Mouse (Mus musculus) midbrain, embryonic 14.5 days (tissue): ENCODE results near the gene Pax5. TPM values are rescaled to one million over a fixed set of nuclear protein-coding genes. Genes with fewer than 3 reads are reported as not detected.

Experiments
- ATAC-seq: fragments of 200-750 bp; cut with Nextera tagmentation; 2 replicates; pipeline ENCODE4 v1.8.0; 2017; ENCODE audit warnings: moderate number of reproducible peaks, moderate library complexity; ENCODE audit not compliant: low FRiP score, low TSS enrichment
- DNase-seq: peaks from one replicate; pipeline ENCODE4 v3.0.0-alpha.2; 2015
- H3K27ac ChIP-seq: fragments of 300-500 bp; sonication (generic); replicated peaks from 2 replicates; pipeline ENCODE4 v1.5.1; 2014; ENCODE audit warnings: mild to moderate bottlenecking, low read depth, low read length, moderate library complexity
- H3K27me3 ChIP-seq: fragments of 300-500 bp; sonication (generic); 2 replicates; pipeline ENCODE4 v1.6.1; 2014; ENCODE audit warnings: low read length, control low read depth, mixed read lengths; ENCODE audit not compliant: control insufficient read depth, insufficient read depth
- H3K36me3 ChIP-seq: fragments of 300-500 bp; sonication (generic); 2 replicates; pipeline ENCODE4 v1.6.1; 2014; ENCODE audit warnings: low read length, control low read depth; ENCODE audit not compliant: control insufficient read depth, insufficient read depth
- H3K4me1 ChIP-seq: fragments of 300-500 bp; sonication (generic); 2 replicates; pipeline ENCODE4 v1.6.1; 2014; ENCODE audit warnings: mild to moderate bottlenecking, antibody characterized with exemption, low read length, control low read depth; ENCODE audit not compliant: control insufficient read depth, insufficient read depth
- H3K4me2 ChIP-seq: fragments of 300-500 bp; sonication (generic); 2 replicates; pipeline ENCODE4 v1.6.1; 2014; ENCODE audit warnings: mild to moderate bottlenecking, low read length, moderate library complexity
- H3K4me3 ChIP-seq: fragments of 300-500 bp; sonication (generic); replicated peaks from 2 replicates; pipeline ENCODE4 v1.5.1; 2014; ENCODE audit warnings: low read depth, low read length
- H3K9ac ChIP-seq: fragments of 300-500 bp; sonication (generic); replicated peaks from 2 replicates; pipeline ENCODE4 v1.6.1; 2014; ENCODE audit warnings: mild to moderate bottlenecking, low read length, moderate library complexity
- H3K9me3 ChIP-seq: fragments of 300-500 bp; sonication (generic); 2 replicates; pipeline ENCODE4 v1.6.1; 2016; ENCODE audit warnings: low read length, control low read depth, mixed read lengths; ENCODE audit not compliant: control insufficient read depth
- WGBS: fragments of 180-500 bp; shearing (Covaris S2); extraction: QIAGEN DNeasy Blood & Tissue Kit; methylation state at CpG from one replicate; pipeline ENCODE4 v1.1.7; 2014; 5-methylcytosine and 5-hydroxymethylcytosine counted together
- polyA plus RNA-seq: library from polyadenylated mRNA; unstranded; fragments of >200 nt; fragmentation: Nextera tagmentation; extraction: Ambion mirVana; gene quantifications from 2 replicates; pipeline ENCODE4 v1.2.1, GENCODE M21; 2014

Gene Pax5
- polyA plus RNA-seq, 1 experiment from 2014 or later, result 11.3 TPM

GRCm38 (mm10) chr4:44602257-44602801 lies 108.0 kb downstream of the Pax5 start:
- 12% methylated on average over 5 of the region's 5 CpGs for WGBS
- DNase-seq, result no peak
- Histone ChIP-seq H3K27me3 (no peaks in the 10 kb centered on the region), H3K36me3 (no peaks in the 10 kb centered on the region), H3K9ac (no peak overlapping the region), H3K4me3 (no peak overlapping the region), H3K27ac (no peak overlapping the region), H3K4me1 (peaks cover 13% of the 10 kb centered on the region; the same call in 1 of the 2 replicates), H3K9me3 (no peaks in the 10 kb centered on the region), H3K4me2 (no peak overlapping the region)
- no peak for ATAC-seq

GRCm38 (mm10) chr4:44601370-44601769 lies 108.9 kb downstream of the Pax5 start:
- H3K27ac ChIP-seq, result no peak overlapping the region
- H3K27me3 ChIP-seq, result no peaks in the 10 kb centered on the region
- H3K4me1 ChIP-seq, result peaks cover 13% of the 10 kb centered on the region; the same call in 1 of the 2 replicates
- WGBS, result 64% methylated on average over 8 of the region's 8 CpGs
- H3K36me3 ChIP-seq, result no peaks in the 10 kb centered on the region
- no peak overlapping the region for H3K4me3 ChIP-seq
- H3K9ac ChIP-seq, result no peak overlapping the region
- no peak overlapping the region for H3K4me2 ChIP-seq
- ATAC-seq, result no peak
- H3K9me3 ChIP-seq, result no peaks in the 10 kb centered on the region
- DNase-seq, result no peak

DNA sequence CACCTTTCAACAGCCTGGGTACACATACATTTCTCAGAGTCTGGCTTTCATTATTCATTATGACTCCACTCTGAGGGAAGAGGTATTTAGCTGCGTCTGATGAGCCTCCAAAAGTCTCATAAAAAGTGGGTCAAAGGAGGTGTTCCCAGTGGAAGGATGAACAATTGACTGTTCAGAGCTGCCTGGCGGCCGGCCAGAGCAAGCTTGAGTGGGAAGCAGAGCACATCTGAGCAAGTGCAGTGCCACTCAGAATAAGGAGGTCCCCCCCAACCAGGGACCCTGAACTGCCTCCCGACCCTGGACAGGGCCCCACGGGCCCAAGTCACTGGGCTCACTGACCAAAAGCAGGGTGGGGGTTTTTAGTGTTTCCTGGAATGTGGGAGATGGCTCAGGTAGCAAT lies 109.4 kb downstream of the Pax5 start:
- no peak overlapping the region for H3K4me3 ChIP-seq
- no peak overlapping the region for H3K27ac ChIP-seq
- H3K4me1 ChIP-seq, result peaks cover 13% of the 10 kb centered on the region; the same call in 1 of the 2 replicates
- no peaks in the 10 kb centered on the region for H3K9me3 ChIP-seq
- WGBS, result 46% methylated on average over 5 of the region's 5 CpGs
- no peak overlapping the region for H3K4me2 ChIP-seq
- no peak overlapping the region for H3K9ac ChIP-seq
- DNase-seq (peak; percentile 70), ATAC-seq (no peak)
- no peaks in the 10 kb centered on the region for H3K36me3 ChIP-seq
- H3K27me3 ChIP-seq, result no peaks in the 10 kb centered on the region

DNA sequence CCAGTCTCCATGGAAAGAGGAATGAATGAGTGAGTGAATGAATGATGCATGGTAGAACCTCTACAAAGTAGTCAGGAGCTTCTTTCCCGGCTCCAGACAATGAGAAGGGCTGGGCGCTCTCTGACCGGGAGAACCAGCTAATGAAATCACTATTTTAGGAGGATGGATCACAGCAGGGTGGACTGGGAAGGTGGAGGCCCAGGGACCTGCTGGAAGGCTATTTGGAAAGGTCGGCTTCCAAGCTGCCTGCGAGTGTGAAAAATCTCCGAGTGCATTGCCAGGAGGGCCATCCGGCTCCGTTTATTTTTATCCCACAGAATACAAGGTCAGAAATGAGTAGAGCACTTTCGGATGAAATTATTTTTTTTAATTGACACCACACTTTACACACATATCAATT lies 112.3 kb downstream of the Pax5 start:
- H3K9ac ChIP-seq, result no peak overlapping the region
- H3K4me3 ChIP-seq, result no peak overlapping the region
- 85% methylated on average over 9 of the region's 9 CpGs for WGBS

GRCm38 (mm10) chr4:44593091-44593490 lies 117.2 kb downstream of the Pax5 start:
- Histone ChIP-seq H3K4me1 (no peaks in the 10 kb centered on the region), H3K4me2 (no peak overlapping the region), H3K4me3 (no peak overlapping the region), H3K36me3 (no peaks in the 10 kb centered on the region), H3K9me3 (no peaks in the 10 kb centered on the region), H3K27ac (no peak overlapping the region), H3K9ac (no peak overlapping the region), H3K27me3 (no peaks in the 10 kb centered on the region)
- 89% methylated on average over 2 of the region's 2 CpGs for WGBS
- ATAC-seq (no peak), DNase-seq (no peak)

More for the DNA sequence above, 112.3 kb downstream of the Pax5 start:
- ATAC-seq (no peak), DNase-seq (no peak)
- Histone ChIP-seq H3K9me3 (no peaks in the 10 kb centered on the region), H3K27ac (no peak overlapping the region), H3K4me2 (no peak overlapping the region), H3K4me1 (peaks cover 13% of the 10 kb centered on the region; the same call in 1 of the 2 replicates), H3K27me3 (no peaks in the 10 kb centered on the region), H3K36me3 (no peaks in the 10 kb centered on the region)

DNA sequence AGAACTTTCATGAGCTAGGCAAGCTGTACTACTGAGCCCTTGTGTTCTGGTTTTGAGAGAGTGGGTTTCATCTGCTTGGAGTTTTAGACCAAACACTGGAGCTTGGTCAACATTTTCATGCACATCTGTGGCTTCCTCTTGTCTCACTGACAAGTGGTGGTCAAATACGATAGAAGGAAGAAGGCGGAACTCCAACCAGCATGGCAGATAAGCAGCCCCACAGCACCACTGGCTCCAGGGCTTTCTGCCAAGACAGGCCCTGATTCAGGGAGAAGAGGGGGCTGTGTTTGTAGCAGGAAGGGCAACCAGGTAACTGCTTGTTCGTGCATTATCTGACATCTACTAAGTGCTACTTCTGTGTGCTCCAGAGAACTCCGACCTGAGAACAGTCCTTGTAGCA lies 127.6 kb downstream of the Pax5 start:
- DNase-seq (no peak), ATAC-seq (no peak)
- Histone ChIP-seq H3K4me1 (no peaks in the 10 kb centered on the region), H3K9ac (no peak overlapping the region), H3K9me3 (no peaks in the 10 kb centered on the region), H3K27me3 (no peaks in the 10 kb centered on the region), H3K36me3 (no peaks in the 10 kb centered on the region), H3K27ac (no peak overlapping the region), H3K4me3 (no peak overlapping the region), H3K4me2 (no peak overlapping the region)
- WGBS, result 86% methylated on average over 4 of the region's 4 CpGs

DNA sequence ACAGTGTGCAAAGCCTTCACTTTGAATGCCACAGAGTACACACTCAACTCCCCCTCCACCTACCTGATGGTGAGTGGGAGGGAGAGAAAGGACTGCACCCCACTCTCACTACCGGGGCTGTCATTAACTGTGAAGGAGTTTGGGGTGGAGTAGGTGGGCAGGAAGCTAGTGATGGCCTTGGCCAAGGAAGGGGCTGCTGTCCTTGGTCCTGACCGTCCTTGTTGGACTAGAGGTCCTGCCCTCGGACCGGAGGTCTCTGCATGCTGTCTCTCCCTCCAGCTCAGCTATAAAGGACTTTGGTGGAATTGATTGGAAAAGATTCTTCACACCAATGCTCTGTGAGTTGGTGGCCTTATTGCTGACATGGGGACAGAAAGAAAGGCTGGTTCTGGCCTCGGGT lies 131.7 kb downstream of the Pax5 start:
- no peak for DNase-seq

GRCm38 (mm10) chr4:44577293-44577692 lies 133.0 kb downstream of the Pax5 start:
- ATAC-seq (no peak), DNase-seq (peak; percentile 76)
- Histone ChIP-seq H3K9me3 (no peaks in the 10 kb centered on the region), H3K36me3 (no peaks in the 10 kb centered on the region), H3K4me1 (peaks cover 5% of the 10 kb centered on the region), H3K9ac (no peak overlapping the region), H3K27me3 (no peaks in the 10 kb centered on the region), H3K4me2 (no peak overlapping the region), H3K27ac (no peak overlapping the region), H3K4me3 (no peak overlapping the region)
- 51% methylated on average over 5 of the region's 5 CpGs for WGBS

More for the DNA sequence above, 131.7 kb downstream of the Pax5 start:
- H3K9me3 ChIP-seq, result no peaks in the 10 kb centered on the region
- H3K27me3 ChIP-seq, result no peaks in the 10 kb centered on the region
- no peak overlapping the region for H3K4me3 ChIP-seq
- H3K4me2 ChIP-seq, result no peak overlapping the region
- ATAC-seq, result no peak
- H3K9ac ChIP-seq, result no peak overlapping the region
- peaks cover 5% of the 10 kb centered on the region for H3K4me1 ChIP-seq
- 63% methylated on average over 5 of the region's 5 CpGs for WGBS
- H3K36me3 ChIP-seq, result no peaks in the 10 kb centered on the region
- H3K27ac ChIP-seq, result no peak overlapping the region

GRCm38 (mm10) chr4:44576786-44577185 lies 133.5 kb downstream of the Pax5 start:
- Histone ChIP-seq H3K36me3 (no peaks in the 10 kb centered on the region), H3K27ac (no peak overlapping the region), H3K4me1 (peaks cover 5% of the 10 kb centered on the region), H3K9ac (no peak overlapping the region), H3K4me3 (no peak overlapping the region), H3K9me3 (no peaks in the 10 kb centered on the region), H3K4me2 (no peak overlapping the region), H3K27me3 (no peaks in the 10 kb centered on the region)
- ATAC-seq (no peak), DNase-seq (peak; percentile 62)
- WGBS, result 19% methylated on average over 5 of the region's 5 CpGs
